Mouse (Mus musculus) limb, embryonic 15.5 days (tissue): ENCODE results near the gene Chst4. TPM values are rescaled to one million over a fixed set of nuclear protein-coding genes. Genes with fewer than 3 reads are reported as not detected.

ENCODE experiments used
- ATAC-seq: fragments of 200-750 bp; cut with Nextera tagmentation; 2 replicates; pipeline ENCODE4 v1.8.0; 2017; ENCODE audit warnings: low read depth, moderate TSS enrichment; ENCODE audit not compliant: insufficient number of reproducible peaks, low FRiP score, low TSS enrichment
- H3K27ac ChIP-seq: fragments of 300-500 bp; sonication (generic); 2 replicates; pipeline ENCODE4 v1.5.1; 2015; ENCODE audit warnings: moderate library complexity, mild to moderate bottlenecking, inconsistent platforms
- H3K27me3 ChIP-seq: fragments of 300-500 bp; sonication (generic); 2 replicates; pipeline ENCODE4 v1.6.1; 2015; ENCODE audit warnings: inconsistent platforms
- H3K36me3 ChIP-seq: fragments of 300-500 bp; sonication (generic); 2 replicates; pipeline ENCODE4 v1.6.1; 2015; ENCODE audit warnings: inconsistent platforms
- H3K4me1 ChIP-seq: fragments of 300-500 bp; sonication (generic); 2 replicates; pipeline ENCODE4 v1.6.1; 2015; ENCODE audit warnings: inconsistent platforms
- H3K4me2 ChIP-seq: fragments of 300-500 bp; sonication (generic); 2 replicates; pipeline ENCODE4 v1.6.1; 2015; ENCODE audit warnings: mild to moderate bottlenecking, inconsistent platforms
- H3K4me3 ChIP-seq: fragments of 300-500 bp; sonication (generic); 2 replicates; pipeline ENCODE4 v1.5.1; 2015; ENCODE audit warnings: mild to moderate bottlenecking, inconsistent platforms
- H3K9ac ChIP-seq: fragments of 300-500 bp; sonication (generic); 2 replicates; pipeline ENCODE4 v1.6.1; 2015; ENCODE audit warnings: inconsistent platforms
- H3K9me3 ChIP-seq: fragments of 300-500 bp; sonication (generic); 2 replicates; pipeline ENCODE4 v1.6.1; 2016; ENCODE audit warnings: inconsistent platforms
- WGBS: fragments of 180-500 bp; shearing (Covaris S2); methylation state at CpG from one replicate; pipeline ENCODE4 v1.1.7; 2015; 5-methylcytosine and 5-hydroxymethylcytosine counted together
- polyA plus RNA-seq: library from polyadenylated mRNA; unstranded; fragments of >200 nt; fragmentation: Nextera tagmentation; extraction: Ambion mirVana; gene quantifications from 2 replicates; pipeline ENCODE4 v1.2.1, GENCODE M21; 2015

The Chst4 gene
- polyA plus RNA-seq, 1 experiment from 2014 or later = not detected

- Histone ChIP-seq H3K4me1 (no peaks in the 10 kb centered on the region), H3K36me3 (no peaks in the 10 kb centered on the region), H3K9ac (no peak overlapping the region), H3K4me2 (no peak overlapping the region), H3K9me3 (no peaks in the 10 kb centered on the region), H3K4me3 (no peak overlapping the region), H3K27me3 (no peaks in the 10 kb centered on the region), H3K27ac (no peak overlapping the region)
- WGBS = 71% methylated on average over 6 of the region's 6 CpGs
- ATAC-seq = no peak
These were observed 60.2 kb downstream of the Chst4 start for GRCm38 (mm10) chr8:109979339-109979738.

Other genes starting within 250 kb of the Chst4 start
- gene Phlpp2, start 171.2 kb downstream of the Chst4 start, polyA plus RNA-seq = 2.6 and 2.7 TPM in 2 replicates
- 4.0 and 5.8 TPM in 2 replicates for gene Marveld3, start 77.5 kb downstream of the Chst4 start, polyA plus RNA-seq
- gene Tat, start 49.3 kb downstream of the Chst4 start, polyA plus RNA-seq = not detected in 2 replicates
- gene Zfp612, start 40.0 kb upstream of the Chst4 start, polyA plus RNA-seq = 8.1 and 8.4 TPM in 2 replicates
- not detected in 2 replicates for gene Gm21964, start 61.5 kb upstream of the Chst4 start, polyA plus RNA-seq
- gene Gm17720, start 63.0 kb upstream of the Chst4 start, polyA plus RNA-seq = not detected in 2 replicates
- gene Calb2, start 128.5 kb upstream of the Chst4 start, polyA plus RNA-seq = 2.8 and 3.0 TPM in 2 replicates
- 7.2 and 8.5 TPM in 2 replicates for gene Cmtr2, start 175.9 kb upstream of the Chst4 start, polyA plus RNA-seq
- 0.01 and 0.07 TPM in 2 replicates for gene Hydin, start 227.2 kb upstream of the Chst4 start, polyA plus RNA-seq